Mouse (Mus musculus): ENCODE measurements at regions not wholly inside any gene's neighbourhood (a gene's known extent, or its start where the extent isn't known, plus 50 kb on each side); places are given as distances from the start of the nearest gene placed in this dataset.

GRCm38 (mm10) chr10:67771796-67772195, 140.7 kb downstream of the Zfp365 start:
- TF ChIP-seq CTCF (IDR thresholded peaks at IDR 0.05): no peak
- no peak overlapping the region for H3K4me3 ChIP-seq
- no peak overlapping the region for H3K27ac ChIP-seq
- intact Hi-C loops (cut with DNase I): no loop called here
- no peak for DNase-seq (ENCODE audit: extremely low spot score in 1 of 2, low spot score in 2 of 2)

GRCm38 (mm10) chr10:67766099-67766498, 146.4 kb downstream of the Zfp365 start:
- intact Hi-C loops (cut with DNase I): loop anchor here (1.0 to 5.0 kb wide), 2 partner anchors 91 to 451 kb away; no protein-coding TSS in a partner anchor
- H3K4me3 ChIP-seq: no peak overlapping the region
- H3K27ac ChIP-seq: no peak overlapping the region
- peak; percentile 80 for TF ChIP-seq CTCF (IDR thresholded peaks at IDR 0.05)
- DNase-seq (ENCODE audit: extremely low spot score in 1 of 2, low spot score in 2 of 2): peak; percentile 12 to 49

GRCm38 (mm10) chr10:67760424-67760823, 152.0 kb downstream of the Zfp365 start:
- Histone ChIP-seq H3K4me3 (no peak overlapping the region), H3K27ac (no peak overlapping the region)
- DNase-seq (ENCODE audit: extremely low spot score in 1 of 2, low spot score in 2 of 2): no peak
- intact Hi-C loops (cut with DNase I): no loop called here
- TF ChIP-seq CTCF (IDR thresholded peaks at IDR 0.05): no peak

GRCm38 (mm10) chr10:67748121-67748520, 164.3 kb downstream of the Zfp365 start:
- intact Hi-C loops (cut with DNase I): no loop called here
- Histone ChIP-seq H3K4me3 (no peak overlapping the region), H3K27ac (no peak overlapping the region)
- TF ChIP-seq CTCF (IDR thresholded peaks at IDR 0.05): no peak
- DNase-seq (ENCODE audit: extremely low spot score in 1 of 2, low spot score in 2 of 2): no peak

- TF ChIP-seq CTCF (IDR thresholded peaks at IDR 0.05): no peak
- no peak for DNase-seq (ENCODE audit: extremely low spot score in 1 of 2, low spot score in 2 of 2)
- Histone ChIP-seq H3K4me3 (no peak overlapping the region), H3K27ac (no peak overlapping the region)
- intact Hi-C loops (cut with DNase I): no loop called here
These were observed 165.0 kb downstream of the Zfp365 start for GRCm38 (mm10) chr10:67747461-67747860.

- Histone ChIP-seq H3K4me3 (no peak overlapping the region), H3K27ac (no peak overlapping the region)
- DNase-seq (ENCODE audit: extremely low spot score in 1 of 2, low spot score in 2 of 2): no peak
- no peak for TF ChIP-seq CTCF (IDR thresholded peaks at IDR 0.05)
- intact Hi-C loops (cut with DNase I): no loop called here
These were observed 166.3 kb downstream of the Zfp365 start for GRCm38 (mm10) chr10:67746140-67746539.

- no peak for DNase-seq (ENCODE audit: extremely low spot score in 1 of 2, low spot score in 2 of 2)
- H3K4me3 ChIP-seq: no peak overlapping the region
- no peak overlapping the region for H3K27ac ChIP-seq
- intact Hi-C loops (cut with DNase I): no loop called here
- no peak for TF ChIP-seq CTCF (IDR thresholded peaks at IDR 0.05)
These were observed 168.9 kb downstream of the Zfp365 start for GRCm38 (mm10) chr10:67743561-67743960.

- no peak for TF ChIP-seq CTCF (IDR thresholded peaks at IDR 0.05)
- no peak overlapping the region for H3K4me3 ChIP-seq
- intact Hi-C loops (cut with DNase I): no loop called here
These were observed 169.6 kb downstream of the Zfp365 start for GRCm38 (mm10) chr10:67742824-67743223.

GRCm38 (mm10) chr10:67742305-67742704, 170.2 kb downstream of the Zfp365 start:
- TF ChIP-seq CTCF (IDR thresholded peaks at IDR 0.05): no peak
- DNase-seq (ENCODE audit: extremely low spot score in 1 of 2, low spot score in 2 of 2): no peak

More at GRCm38 (mm10) chr10:67742824-67743223, 169.6 kb downstream of the Zfp365 start:
- no peak for DNase-seq (ENCODE audit: extremely low spot score in 1 of 2, low spot score in 2 of 2)
- H3K27ac ChIP-seq: no peak overlapping the region

GRCm38 (mm10) chr10:67739199-67739598, 173.3 kb downstream of the Zfp365 start:
- Histone ChIP-seq H3K27ac (no peak overlapping the region), H3K4me3 (no peak overlapping the region)
- DNase-seq (ENCODE audit: extremely low spot score in 1 of 2, low spot score in 2 of 2): no peak
- TF ChIP-seq CTCF (IDR thresholded peaks at IDR 0.05): no peak
- intact Hi-C loops (cut with DNase I): no loop called here

More at GRCm38 (mm10) chr10:67742305-67742704, 170.2 kb downstream of the Zfp365 start:
- Histone ChIP-seq H3K27ac (no peak overlapping the region), H3K4me3 (no peak overlapping the region)
- intact Hi-C loops (cut with DNase I): no loop called here

- no peak for TF ChIP-seq CTCF (IDR thresholded peaks at IDR 0.05)
- Histone ChIP-seq H3K27ac (no peak overlapping the region), H3K4me3 (no peak overlapping the region)
- no peak for DNase-seq (ENCODE audit: extremely low spot score in 1 of 2, low spot score in 2 of 2)
- intact Hi-C loops (cut with DNase I): no loop called here
These were observed 175.8 kb downstream of the Zfp365 start for GRCm38 (mm10) chr10:67736636-67737035.

GRCm38 (mm10) chr10:67731577-67731976, 180.9 kb downstream of the Zfp365 start:
- TF ChIP-seq CTCF (IDR thresholded peaks at IDR 0.05): no peak
- intact Hi-C loops (cut with DNase I): loop anchor here (5.0 kb wide), 1 partner anchor 126 kb away; no protein-coding TSS in a partner anchor
- DNase-seq (ENCODE audit: extremely low spot score in 1 of 2, low spot score in 2 of 2): no peak
- Histone ChIP-seq H3K27ac (no peak overlapping the region), H3K4me3 (no peak overlapping the region)

- intact Hi-C loops (cut with DNase I): loop anchor here (1.0 to 2.0 kb wide), 2 partner anchors 192 to 414 kb away; no protein-coding TSS in a partner anchor
- peak; percentile 61 to 72 for DNase-seq (ENCODE audit: extremely low spot score in 1 of 2, low spot score in 2 of 2)
- Histone ChIP-seq H3K27ac (no peak overlapping the region), H3K4me3 (no peak overlapping the region)
- TF ChIP-seq CTCF (IDR thresholded peaks at IDR 0.05): peak; percentile 86
These were observed 180.5 kb upstream of the Ado start for GRCm38 (mm10) chr10:67729271-67729670.

Measured in left cerebral cortex, adult 2 months (tissue).